Mouse (Mus musculus) small intestine, adult 2 months (tissue): Measurements from ENCODE around the gene Hist1h2ap.

Experiments used
- CTCF ChIP-seq: fragments of 200-500 bp; IDR thresholded peaks from 2 replicates; pipeline ENCODE4 v1.5.1; 2012; ENCODE audit warnings: low read depth, mild to moderate bottlenecking, control low read depth, inconsistent platforms, low read length, moderate library complexity, mixed read lengths; ENCODE audit not compliant: insufficient replicate concordance, insufficient read length; ENCODE audit errors: extremely low read depth
- POLR2A ChIP-seq: fragments of 200-500 bp; IDR thresholded peaks from 2 replicates; pipeline ENCODE4 v1.6.1; 2012; ENCODE audit warnings: low read depth, mild to moderate bottlenecking, control low read depth, inconsistent platforms, low read length, moderate library complexity

- no peak for TF ChIP-seq CTCF
- no peak for TF ChIP-seq POLR2A
Observed at GRCm38 (mm10) chr13:21783734-21784161, 49.6 kb downstream of the Hist1h2ap start.
